Mouse (Mus musculus) stomach, postnatal 0 days (tissue): Measurements from ENCODE around the gene Fads2. TPM values are rescaled to one million over a fixed set of nuclear protein-coding genes. Genes with fewer than 3 reads are reported as not detected.

Source experiments
- ATAC-seq: fragments of 200-750 bp; cut with Nextera tagmentation; 2 replicates; pipeline ENCODE4 v1.8.0; 2017; ENCODE audit not compliant: low FRiP score, low TSS enrichment
- DNase-seq: peaks from one replicate; pipeline ENCODE4 v3.0.0-alpha.2; 2016; ENCODE audit warnings: low spot score
- H3K27ac ChIP-seq: fragments of 300-500 bp; sonication (generic); replicated peaks from 2 replicates; pipeline ENCODE4 v1.5.1; 2014; ENCODE audit warnings: mild to moderate bottlenecking, control low read depth
- H3K27me3 ChIP-seq: fragments of 300-500 bp; sonication (generic); 2 replicates; pipeline ENCODE4 v1.6.1; 2014; ENCODE audit warnings: low read length; ENCODE audit not compliant: control insufficient read depth, insufficient read depth
- H3K36me3 ChIP-seq: fragments of 300-500 bp; sonication (generic); 2 replicates; pipeline ENCODE4 v1.6.1; 2014; ENCODE audit warnings: low read length, mixed read lengths; ENCODE audit not compliant: control insufficient read depth, insufficient read depth
- H3K4me1 ChIP-seq: fragments of 300-500 bp; sonication (generic); replicated peaks from 2 replicates; pipeline ENCODE4 v1.6.1; 2014; ENCODE audit warnings: antibody characterized with exemption; ENCODE audit not compliant: control insufficient read depth, insufficient read depth
- H3K4me2 ChIP-seq: fragments of 300-500 bp; sonication (generic); replicated peaks from 2 replicates; pipeline ENCODE4 v1.6.1; 2014; ENCODE audit warnings: low read depth, mild to moderate bottlenecking, control low read depth, moderate library complexity
- H3K4me3 ChIP-seq: fragments of 300-500 bp; sonication (generic); 2 replicates; pipeline ENCODE4 v1.5.1; 2014; ENCODE audit warnings: low read depth, low read length, control low read depth
- H3K9ac ChIP-seq: fragments of 300-500 bp; sonication (generic); 2 replicates; pipeline ENCODE4 v1.6.1; 2014; ENCODE audit warnings: mild to moderate bottlenecking, low read length, control low read depth, mixed read lengths
- H3K9me3 ChIP-seq: fragments of 300-500 bp; sonication (generic); 2 replicates; pipeline ENCODE4 v1.6.1; 2016; ENCODE audit warnings: low read length; ENCODE audit not compliant: control insufficient read depth
- CTCF ChIP-seq: IDR thresholded peaks from 2 replicates; pipeline ENCODE4 v1.5.1; 2016; ENCODE audit warnings: antibody characterized with exemption, low read depth, mild to moderate bottlenecking, moderate library complexity
- EP300 ChIP-seq: optimal IDR thresholded peaks from 2 replicates; pipeline ENCODE3; 2016; ENCODE audit warnings: antibody characterized with exemption
- WGBS: fragments of 180-500 bp; shearing (Covaris S2); extraction: QIAGEN DNeasy Blood & Tissue Kit; methylation state at CpG from one replicate; pipeline ENCODE4 v1.1.7; 2014; 5-methylcytosine and 5-hydroxymethylcytosine counted together
- polyA plus RNA-seq: library from polyadenylated mRNA; unstranded; fragments of >200 nt; fragmentation: Nextera tagmentation; extraction: Ambion mirVana; gene quantifications from 2 replicates; pipeline ENCODE4 v1.2.1, GENCODE M21; 2015

The Fads2 gene
- polyA plus RNA-seq, 1 experiment from 2014 or later: 34.6 TPM

- Histone ChIP-seq H3K36me3 (no peaks in the 10 kb centered on the region), H3K27me3 (no peaks in the 10 kb centered on the region), H3K27ac (no peak overlapping the region), H3K9ac (no peak overlapping the region), H3K9me3 (no peaks in the 10 kb centered on the region), H3K4me1 (no peaks in the 10 kb centered on the region), H3K4me2 (no peak overlapping the region), H3K4me3 (no peak overlapping the region)
- no peak for DNase-seq
- ATAC-seq: 0 out of 2 replicates have a peak, but pooled peaks have one; percentile 12
- TF ChIP-seq EP300 (no peak), CTCF (no peak)
- WGBS: 52% methylated on average over 3 of the region's 3 CpGs
Measured at GRCm38 (mm10) chr19:10116641-10117040, 15.1 kb upstream of the Fads2 start.

- 78% methylated on average over 6 of the region's 6 CpGs for WGBS
- DNase-seq (no peak), ATAC-seq (peak; percentile 26; the same call in 1 of the 2 replicates)
- H3K4me3 ChIP-seq: no peak overlapping the region
- no peaks in the 10 kb centered on the region for H3K36me3 ChIP-seq
- H3K27ac ChIP-seq: no peak overlapping the region
- no peak overlapping the region for H3K4me2 ChIP-seq
- H3K4me1 ChIP-seq: no peaks in the 10 kb centered on the region
- no peaks in the 10 kb centered on the region for H3K9me3 ChIP-seq
- no peak overlapping the region for H3K9ac ChIP-seq
- no peaks in the 10 kb centered on the region for H3K27me3 ChIP-seq
- no peak for TF ChIP-seq CTCF
- no peak for TF ChIP-seq EP300
Measured at GRCm38 (mm10) chr19:10115373-10116158, 14.0 kb upstream of the Fads2 start.

- no peaks in the 10 kb centered on the region for H3K27me3 ChIP-seq
- H3K4me2 ChIP-seq: no peak overlapping the region
- 57% methylated on average over 4 of the region's 4 CpGs for WGBS
- DNase-seq (no peak), ATAC-seq (no peak)
- H3K27ac ChIP-seq: no peak overlapping the region
- H3K9me3 ChIP-seq: no peaks in the 10 kb centered on the region
- no peaks in the 10 kb centered on the region for H3K36me3 ChIP-seq
- no peak overlapping the region for H3K9ac ChIP-seq
- no peak overlapping the region for H3K4me3 ChIP-seq
- TF ChIP-seq EP300: no peak
- no peak for TF ChIP-seq CTCF
- H3K4me1 ChIP-seq: no peaks in the 10 kb centered on the region
Measured at GRCm38 (mm10) chr19:10112956-10113355, 11.4 kb upstream of the Fads2 start.

GRCm38 (mm10) chr19:10108666-10109065 lies 7.1 kb upstream of the Fads2 start:
- no peak overlapping the region for H3K4me3 ChIP-seq
- no peak for ATAC-seq
- TF ChIP-seq CTCF (no peak), EP300 (no peak)

GRCm38 (mm10) chr19:10108129-10108528 lies 6.6 kb upstream of the Fads2 start:
- Histone ChIP-seq H3K4me3 (no peak overlapping the region), H3K4me1 (no peaks in the 10 kb centered on the region), H3K4me2 (no peak overlapping the region), H3K9ac (no peak overlapping the region), H3K27me3 (no peaks in the 10 kb centered on the region), H3K9me3 (no peaks in the 10 kb centered on the region), H3K36me3 (no peaks in the 10 kb centered on the region), H3K27ac (no peak overlapping the region)
- ATAC-seq (no peak), DNase-seq (no peak)
- TF ChIP-seq EP300: no peak
- TF ChIP-seq CTCF: no peak
- WGBS: 89% methylated on average over 1 of the region's 1 CpGs

More at GRCm38 (mm10) chr19:10108666-10109065, 7.1 kb upstream of the Fads2 start:
- Histone ChIP-seq H3K27ac (no peak overlapping the region), H3K9ac (no peak overlapping the region), H3K4me1 (no peaks in the 10 kb centered on the region), H3K27me3 (no peaks in the 10 kb centered on the region), H3K36me3 (no peaks in the 10 kb centered on the region), H3K9me3 (no peaks in the 10 kb centered on the region), H3K4me2 (no peak overlapping the region)
- 94% methylated on average over 2 of the region's 2 CpGs for WGBS
- DNase-seq: no peak

- ATAC-seq (no peak), DNase-seq (no peak)
- H3K27me3 ChIP-seq: no peaks in the 10 kb centered on the region
- no peaks in the 10 kb centered on the region for H3K4me1 ChIP-seq
- WGBS: 83% methylated on average over 5 of the region's 5 CpGs
- TF ChIP-seq CTCF (no peak), EP300 (no peak)
- H3K4me3 ChIP-seq: no peak overlapping the region
- no peaks in the 10 kb centered on the region for H3K9me3 ChIP-seq
- no peak overlapping the region for H3K9ac ChIP-seq
- no peak overlapping the region for H3K27ac ChIP-seq
- no peaks in the 10 kb centered on the region for H3K36me3 ChIP-seq
- H3K4me2 ChIP-seq: no peak overlapping the region
Measured at GRCm38 (mm10) chr19:10107051-10107611, 5.6 kb upstream of the Fads2 start.
